Mouse (Mus musculus) forebrain, embryonic 15.5 days (tissue): Measurements from ENCODE around the gene Fthl17f. TPM values are rescaled to one million over a fixed set of nuclear protein-coding genes. Genes with fewer than 3 reads are reported as not detected.
A peak's percentile ranks its signal among the peaks of the same experiment; 100 is the strongest.
"Not testable (repeated sequence)": the region's sequence is repeated elsewhere in the genome, so short reads cannot be mapped to it uniquely, and the experiment has no call there.

Source experiments
- ATAC-seq: fragments of 200-750 bp; cut with Nextera tagmentation; replicated peaks from 2 replicates; pipeline ENCODE4 v1.8.0; 2017; ENCODE audit warnings: mild to moderate bottlenecking, moderate TSS enrichment, moderate library complexity
- H3K27ac ChIP-seq: fragments of 300-500 bp; sonication (generic); replicated peaks from 2 replicates; pipeline ENCODE4 v1.5.1; 2015; ENCODE audit warnings: mild to moderate bottlenecking, inconsistent platforms
- H3K27me3 ChIP-seq: fragments of 300-500 bp; sonication (generic); 2 replicates; pipeline ENCODE4 v1.6.1; 2015; ENCODE audit warnings: inconsistent platforms
- H3K36me3 ChIP-seq: fragments of 300-500 bp; sonication (generic); 2 replicates; pipeline ENCODE4 v1.6.1; 2015; ENCODE audit warnings: mild to moderate bottlenecking, inconsistent platforms
- H3K4me1 ChIP-seq: fragments of 300-500 bp; sonication (generic); 2 replicates; pipeline ENCODE4 v1.6.1; 2015; ENCODE audit warnings: inconsistent platforms
- H3K4me2 ChIP-seq: fragments of 300-500 bp; sonication (generic); replicated peaks from 2 replicates; pipeline ENCODE4 v1.6.1; 2015; ENCODE audit warnings: mild to moderate bottlenecking, inconsistent platforms
- H3K4me3 ChIP-seq: fragments of 300-500 bp; sonication (generic); 2 replicates; pipeline ENCODE4 v1.5.1; 2015; ENCODE audit warnings: mild to moderate bottlenecking, inconsistent platforms
- H3K9ac ChIP-seq: fragments of 300-500 bp; sonication (generic); replicated peaks from 2 replicates; pipeline ENCODE4 v1.6.1; 2015; ENCODE audit warnings: mild to moderate bottlenecking, inconsistent platforms
- H3K9me3 ChIP-seq: fragments of 300-500 bp; sonication (generic); 2 replicates; pipeline ENCODE4 v1.6.1; 2016; ENCODE audit warnings: inconsistent platforms
- WGBS: fragments of 180-500 bp; shearing (Covaris S2); methylation state at CpG from one replicate; pipeline ENCODE4 v1.1.7; 2015; ENCODE audit warnings: mixed read lengths; 5-methylcytosine and 5-hydroxymethylcytosine counted together
- polyA plus RNA-seq: library from polyadenylated mRNA; unstranded; fragments of >200 nt; fragmentation: Nextera tagmentation; extraction: Ambion mirVana; gene quantifications from 2 replicates; pipeline ENCODE4 v1.2.1, GENCODE M21; 2015

Gene Fthl17f
- polyA plus RNA-seq, result not detected in 2 replicates

DNA sequence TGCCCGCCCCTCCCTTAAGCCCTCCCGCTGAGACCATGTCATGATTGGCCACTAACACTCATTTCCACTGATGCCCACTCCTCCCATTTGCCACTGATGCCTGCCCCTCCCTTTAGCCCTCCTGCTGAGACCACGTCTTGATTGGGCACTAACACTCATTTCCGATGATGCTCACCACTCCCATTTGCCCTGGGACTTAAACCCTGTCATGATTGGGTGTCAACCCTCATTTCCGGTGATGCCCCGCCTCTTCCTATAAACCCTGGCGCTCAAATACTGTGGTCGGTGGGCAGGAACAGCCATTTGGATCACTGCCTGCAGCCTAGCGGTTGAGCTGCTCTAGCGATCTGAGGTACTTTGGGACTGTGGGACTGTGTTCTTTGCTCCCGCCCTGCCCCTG, at the start of gene Fthl17f:
Gene Fthl17f, plus strand, starts transcription at position 301 of the 400 bp plus-strand sequence.
- 93% methylated on average over 11 of the region's 11 CpGs for WGBS
- not testable (repeated sequence) for H3K9me3 ChIP-seq, H3K4me1 ChIP-seq

DNA sequence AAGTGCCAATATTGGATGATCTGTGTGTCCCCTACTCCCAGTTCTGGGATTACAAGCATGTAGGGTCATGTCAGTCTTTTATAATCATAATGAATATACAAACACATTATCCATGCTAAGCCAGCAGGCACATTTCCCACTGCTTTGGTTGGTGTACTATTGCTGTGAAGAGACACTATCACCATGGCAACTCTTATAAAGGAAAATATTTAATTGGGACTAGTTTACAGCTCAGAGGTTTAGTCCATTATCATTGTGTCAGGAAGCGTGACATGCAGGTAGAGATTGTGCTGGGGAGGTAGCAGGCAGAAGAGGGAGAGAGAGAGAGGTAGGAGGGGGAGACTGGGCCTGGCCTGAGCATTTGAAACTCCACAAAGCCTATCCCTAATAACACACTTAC, 46.7 kb upstream of the Fthl17f start:
- Histone ChIP-seq H3K27me3 (no peaks in the 10 kb centered on the region), H3K27ac (no peak overlapping the region), H3K4me2 (no peak overlapping the region), H3K9ac (no peak overlapping the region), H3K4me3 (no peak overlapping the region), H3K4me1 (no peaks in the 10 kb centered on the region), H3K9me3 (no peaks in the 10 kb centered on the region), H3K36me3 (no peaks in the 10 kb centered on the region)
- WGBS, result 25% methylated on average over 1 of the region's 1 CpGs
- no peak for ATAC-seq

More for the DNA sequence above, at the start of gene Fthl17f:
- not testable (repeated sequence) for H3K9ac ChIP-seq, H3K4me2 ChIP-seq, H3K36me3 ChIP-seq, H3K27ac ChIP-seq, H3K27me3 ChIP-seq, H3K4me3 ChIP-seq, ATAC-seq

GRCm38 (mm10) chrX:9019481-9019880, 43.3 kb upstream of the Fthl17f start:
- Histone ChIP-seq H3K27ac (no peak overlapping the region), H3K36me3 (no peaks in the 10 kb centered on the region), H3K4me2 (no peak overlapping the region), H3K27me3 (no peaks in the 10 kb centered on the region), H3K9ac (no peak overlapping the region), H3K4me1 (no peaks in the 10 kb centered on the region), H3K9me3 (no peaks in the 10 kb centered on the region), H3K4me3 (no peak overlapping the region)
- 53% methylated on average over 10 of the region's 10 CpGs for WGBS
- ATAC-seq, result no peak

DNA sequence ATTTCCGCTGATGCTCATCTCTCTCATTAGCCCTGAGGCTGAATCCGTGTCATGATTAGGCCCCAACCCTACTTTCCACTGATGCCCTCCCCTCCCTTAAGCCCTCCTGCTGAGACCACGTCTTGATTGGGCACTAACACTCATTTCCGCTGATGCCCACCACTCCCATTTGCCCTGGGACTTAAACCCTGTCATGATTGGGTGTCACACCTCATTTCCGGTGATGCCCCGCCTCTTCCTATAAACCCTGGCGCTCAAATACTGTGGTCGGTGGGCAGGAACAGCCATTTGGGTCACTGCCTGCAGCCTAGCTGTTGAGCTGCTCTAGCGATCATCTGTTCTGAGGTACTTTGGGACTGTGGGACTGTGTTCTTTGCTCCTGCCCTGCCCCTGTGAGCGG, 29.6 kb upstream of the Fthl17f start, which contains the start of gene Fthl17e:
Gene Fthl17e, plus strand, starts transcription at position 301 of the 400 bp plus-strand sequence.
- H3K4me2 ChIP-seq, H3K4me3 ChIP-seq, H3K36me3 ChIP-seq, H3K9me3 ChIP-seq, H3K9ac ChIP-seq, H3K4me1 ChIP-seq, H3K27ac ChIP-seq, ATAC-seq, H3K27me3 ChIP-seq: not testable (repeated sequence)
- no CpG with 5 or more reads among the region's 10 CpGs for WGBS

DNA sequence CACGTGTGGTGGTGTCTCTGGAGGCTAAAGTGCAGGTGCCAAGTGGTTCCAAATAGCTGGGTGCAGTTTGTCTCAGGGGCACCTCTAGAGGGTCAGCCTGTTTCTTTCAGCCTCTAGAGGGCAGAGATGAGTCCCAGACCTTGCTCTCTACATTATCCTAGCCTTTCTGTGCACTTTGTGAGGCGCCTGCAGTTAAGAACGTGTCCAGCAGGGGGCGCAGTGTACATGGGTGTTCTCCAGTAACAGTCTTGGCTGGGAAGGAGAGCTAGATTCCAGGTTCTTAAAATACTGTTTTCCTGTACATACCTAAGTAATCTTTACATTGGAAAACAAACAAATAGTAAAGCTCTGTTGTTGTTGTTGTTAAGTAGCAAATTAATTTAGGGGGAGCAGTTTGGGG, 21.2 kb upstream of the Fthl17f start:
- H3K27me3 ChIP-seq, H3K9ac ChIP-seq, H3K9me3 ChIP-seq, ATAC-seq, H3K4me3 ChIP-seq, H3K4me1 ChIP-seq, H3K4me2 ChIP-seq, H3K27ac ChIP-seq, H3K36me3 ChIP-seq: not testable (repeated sequence)
- WGBS, result 41% methylated on average over 3 of the region's 4 CpGs

GRCm38 (mm10) chrX:9060952-9061351, 1.9 kb upstream of the Fthl17f start:
- not testable (repeated sequence) for ATAC-seq, H3K27ac ChIP-seq, H3K9me3 ChIP-seq, H3K9ac ChIP-seq, H3K4me1 ChIP-seq, H3K4me3 ChIP-seq, H3K27me3 ChIP-seq, H3K36me3 ChIP-seq, H3K4me2 ChIP-seq
- 31% methylated on average over 9 of the region's 9 CpGs for WGBS

DNA sequence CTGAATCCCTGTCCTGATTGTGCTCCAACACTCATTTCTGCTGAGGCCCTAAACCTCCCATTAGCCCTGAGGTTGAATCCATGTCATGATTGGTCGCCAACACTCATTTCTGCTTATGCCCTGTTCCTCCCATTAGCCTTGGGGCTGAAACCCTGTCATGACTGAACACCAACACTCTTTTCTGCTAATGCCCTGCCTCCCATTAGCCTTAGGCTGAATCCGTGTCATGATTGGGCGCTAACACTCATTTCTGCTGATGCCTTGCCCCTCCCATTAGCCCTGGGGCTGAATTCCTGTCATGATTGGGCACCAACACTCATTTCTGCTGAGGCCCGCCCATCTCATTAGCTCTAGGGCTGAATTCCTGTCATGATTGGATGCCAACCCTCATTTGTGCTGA, 714 bp upstream of the Fthl17f start:
- ATAC-seq, result no peak

GRCm38 (mm10) chrX:9077699-9078098, 14.9 kb downstream of the Fthl17f start:
- H3K9me3 ChIP-seq, H3K4me2 ChIP-seq, H3K27ac ChIP-seq, H3K36me3 ChIP-seq, H3K27me3 ChIP-seq, H3K4me1 ChIP-seq, H3K4me3 ChIP-seq, H3K9ac ChIP-seq: not testable (repeated sequence)
- ATAC-seq, result peak; percentile 78
- 17% methylated on average over 9 of the region's 10 CpGs for WGBS

More for the DNA sequence above, 714 bp upstream of the Fthl17f start:
- no peaks in the 10 kb centered on the region for H3K27me3 ChIP-seq
- WGBS, result 84% methylated on average over 4 of the region's 4 CpGs
- no peak overlapping the region for H3K27ac ChIP-seq
- no peak overlapping the region for H3K9ac ChIP-seq
- H3K4me1 ChIP-seq, result no peaks in the 10 kb centered on the region
- H3K36me3 ChIP-seq, result no peaks in the 10 kb centered on the region
- H3K9me3 ChIP-seq, result no peaks in the 10 kb centered on the region
- no peak overlapping the region for H3K4me2 ChIP-seq
- no peak overlapping the region for H3K4me3 ChIP-seq

- not testable (repeated sequence) for H3K9me3 ChIP-seq, ATAC-seq, H3K4me3 ChIP-seq, H3K36me3 ChIP-seq, H3K4me1 ChIP-seq, H3K27me3 ChIP-seq, H3K27ac ChIP-seq, H3K4me2 ChIP-seq, H3K9ac ChIP-seq
Observed at GRCm38 (mm10) chrX:9095066-9095465, 32.3 kb downstream of the Fthl17f start.

DNA sequence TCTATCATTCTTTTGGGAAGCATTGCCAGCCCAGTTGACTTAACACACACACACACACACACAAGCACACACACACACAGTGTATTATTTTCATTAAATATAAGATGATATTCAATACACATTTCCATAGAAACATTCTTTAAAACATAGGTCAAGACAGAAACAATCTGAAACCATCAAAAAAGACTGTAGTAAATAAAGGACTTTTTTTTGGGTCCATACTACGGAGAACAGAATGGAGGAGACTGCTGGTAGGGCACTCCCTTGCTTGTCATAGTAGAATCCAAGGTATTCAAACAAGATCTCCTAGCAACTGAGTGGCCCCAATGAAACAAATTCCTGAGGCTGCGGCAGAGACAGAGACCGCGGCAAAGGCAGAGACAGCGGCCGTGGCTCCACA, 41.4 kb downstream of the Fthl17f start, which contains the start of gene 4930402K13Rik:
Gene 4930402K13Rik, plus strand, starts transcription at position 301 of the 400 bp plus-strand sequence.
- H3K27ac ChIP-seq, result no peak within 1 kb of the TSS
- H3K4me2 ChIP-seq, result no peak within 1 kb of the TSS
- no peaks in the 10 kb centered on the region for H3K36me3 ChIP-seq
- no peaks in the 10 kb centered on the region for H3K27me3 ChIP-seq
- H3K9me3 ChIP-seq, result no peaks in the 10 kb centered on the region
- no peak within 1 kb of the TSS for H3K9ac ChIP-seq
- no peak within 1 kb of the TSS for H3K4me3 ChIP-seq
- H3K4me1 ChIP-seq, result no peaks in the 10 kb centered on the region
- WGBS, result 90% methylated on average over 6 of the region's 6 CpGs
- ATAC-seq, result no peak

GRCm38 (mm10) chrX:9110381-9110780, 47.6 kb downstream of the Fthl17f start:
- no peaks in the 10 kb centered on the region for H3K9me3 ChIP-seq
- no peak overlapping the region for H3K4me2 ChIP-seq
- no peaks in the 10 kb centered on the region for H3K27me3 ChIP-seq
- H3K4me3 ChIP-seq, result no peak overlapping the region
- H3K4me1 ChIP-seq, result no peaks in the 10 kb centered on the region
- no peak overlapping the region for H3K9ac ChIP-seq
- ATAC-seq, result no peak
- H3K36me3 ChIP-seq, result no peaks in the 10 kb centered on the region
- H3K27ac ChIP-seq, result no peak overlapping the region
- WGBS, result 64% methylated on average over 2 of the region's 2 CpGs
